In genomic region chr10:76440281-76440680, GRCm38 (mm10) we compare ENCODE assay signal across 10 mouse cellular contexts. TPM values are rescaled to one million over a fixed set of nuclear protein-coding genes. Genes with fewer than 3 reads are reported as not detected.
DNase-seq lines count a peak whose midpoint lies in the region; ATAC-seq and TF ChIP-seq lines count a peak whose summit lies in the region.
"Had no signal": no experiment of that assay in that cellular context is flagged by ENCODE, and none has a peak within 500 bp of the region (broad histone marks: within the 10 kb centered on the region; RNA-seq: fewer than 3 reads in every experiment).

Gene AC141477.1 (minus strand): TSS chr10:76440444.

- no peaks in the 10 kb centered on the region for H3K9me3 ChIP-seq in kidney, postnatal 0 days (replicated peaks; ENCODE audit: low read length)
- no peaks in the 10 kb centered on the region for H3K9me3 ChIP-seq in liver, embryonic 12.5 days (replicated peaks)

- H3K4me2 ChIP-seq in kidney, postnatal 0 days (ENCODE audit: low read length), result peak within 1 kb of the TSS; percentile 77; the same call in 1 of the 2 replicates
- peak within 1 kb of the TSS; percentile 86 for H3K4me2 ChIP-seq in liver, embryonic 12.5 days

- DNase-seq in CD4-positive, CD25-positive, alpha-beta regulatory T cell, adult 2 months (ENCODE audit: low read depth, low spot score), result peak; percentile 11
- no peak for DNase-seq in kidney, postnatal 0 days (ENCODE audit: low spot score)
- no peak for DNase-seq in kidney, adult 11 months
- peak; percentile 44 for DNase-seq in ES-CJ7 (ENCODE audit: low read depth, low spot score)
- DNase-seq in gastrocnemius, postnatal 25 days, result no peak
- DNase-seq in right cerebral cortex, adult 18-20 months, result no peak
- DNase-seq: cerebellum, postnatal 10 days; gastrocnemius, postnatal 10 days had no signal

- H3K9ac ChIP-seq in kidney, postnatal 0 days (ENCODE audit: low read depth, low read length), result no peak within 1 kb of the TSS
- H3K9ac ChIP-seq in liver, embryonic 12.5 days, result peak within 1 kb of the TSS; percentile 86

- no peak for ATAC-seq in CD4-positive, CD25-positive, alpha-beta regulatory T cell, adult 4 months
- ATAC-seq in kidney, postnatal 0 days (replicated peaks; ENCODE audit: low FRiP score, low read depth), result no peak
- ATAC-seq in liver, embryonic 12.5 days, result no peak

- no peak within 1 kb of the TSS for H3K4me3 ChIP-seq in kidney, postnatal 0 days (replicated peaks; ENCODE audit: low read depth, low read length)
- peak within 1 kb of the TSS; percentile 89 for H3K4me3 ChIP-seq in liver, embryonic 12.5 days

- 95% methylated on average over 17 of the region's 17 CpGs for WGBS in kidney, postnatal 0 days
- 92% methylated on average over 17 of the region's 17 CpGs for WGBS in liver, embryonic 12.5 days (ENCODE audit: insufficient replicate concordance)

- no peaks in the 10 kb centered on the region for H3K27me3 ChIP-seq in kidney, postnatal 0 days (ENCODE audit: insufficient read depth, low read length)
- H3K27me3 ChIP-seq in liver, embryonic 12.5 days (replicated peaks), result no peaks in the 10 kb centered on the region

- no peak for TF ChIP-seq CTCF in kidney, postnatal 0 days (IDR thresholded peaks at IDR 0.05; ENCODE audit: low read depth)

- H3K36me3 ChIP-seq in kidney, postnatal 0 days (ENCODE audit: insufficient read depth, low read length), result peaks cover 15% of the 10 kb centered on the region
- peaks cover 61% of the 10 kb centered on the region for H3K36me3 ChIP-seq in liver, embryonic 12.5 days

- peaks cover 4% of the 10 kb centered on the region; the same call in 1 of the 2 replicates for H3K4me1 ChIP-seq in kidney, postnatal 0 days (replicated peaks; ENCODE audit: insufficient read depth, low read length)
- peaks cover 36% of the 10 kb centered on the region for H3K4me1 ChIP-seq in liver, embryonic 12.5 days

- H3K27ac ChIP-seq in kidney, postnatal 0 days, result no peak within 1 kb of the TSS
- no peak within 1 kb of the TSS for H3K27ac ChIP-seq in liver, embryonic 12.5 days

RNA-seq across cellular contexts. Expression of gene AC141477.1, which starts in this region (rescaled TPM):
- polyA plus RNA-seq in CD4-positive, CD25-positive, alpha-beta regulatory T cell, adult 4 months (2017; shearing (Covaris generic)), result 1 to 10 TPM in 1 of 2 experiments, not detected in 1; 4.9 TPM
- polyA plus RNA-seq in kidney, postnatal 0 days (2015; fragmentation: Nextera tagmentation; extraction: Ambion mirVana), result not detected in 2 replicates
- polyA plus RNA-seq in liver, embryonic 12.5 days (2016; fragmentation: Nextera tagmentation; extraction: Ambion mirVana), result not detected in 2 replicates
- total RNA-seq in gastrocnemius, postnatal 25 days (2021), result not detected
- total RNA-seq: gastrocnemius, postnatal 10 days had no signal

Comparison
In these comparisons a context has a peak if more than half of its experiments do, and no peak if none do; other contexts are left out.
1. DNase-seq: peak in CD4-positive, CD25-positive, alpha-beta regulatory T cell, adult 2 months (single experiment) and ES-CJ7 (single experiment); none in kidney, postnatal 0 days (single experiment), kidney, adult 11 months (single experiment), gastrocnemius, postnatal 25 days (single experiment) and right cerebral cortex, adult 18-20 months (single experiment).